Mouse (Mus musculus) bone marrow, adult 2 months (tissue): ENCODE measurements around the gene Vmn2r95.

Experiments used
- CTCF ChIP-seq: fragments of 200-500 bp; IDR thresholded peaks from 2 replicates; pipeline ENCODE4 v1.5.1; 2011; ENCODE audit warnings: low read length, control low read depth; ENCODE audit not compliant: control insufficient read depth, insufficient read depth
- POLR2A ChIP-seq: fragments of 200-500 bp; IDR thresholded peaks from 2 replicates; pipeline ENCODE4 v1.6.1; 2011; ENCODE audit warnings: low read depth, mild to moderate bottlenecking, control low read depth, low read length, borderline replicate concordance; ENCODE audit not compliant: control insufficient read depth

DNA sequence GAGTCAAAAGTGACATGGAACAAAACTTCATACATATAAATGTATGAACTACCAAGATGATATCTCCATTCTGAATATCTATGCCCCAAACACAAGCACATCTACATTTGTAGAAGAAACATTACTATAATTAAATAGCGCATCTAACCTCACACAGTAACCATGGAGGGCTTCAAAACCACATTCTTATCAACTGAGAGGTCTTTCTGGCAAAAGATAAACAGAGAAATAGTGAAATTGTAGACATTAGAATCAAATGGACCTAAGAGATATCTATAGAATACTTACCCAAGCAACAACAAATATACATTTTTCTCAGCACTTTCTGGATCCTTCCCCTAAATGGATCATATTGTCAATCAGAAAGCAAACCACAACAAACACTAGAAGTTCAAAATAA, 56.0 kb downstream of the Vmn2r95 start:
- TF ChIP-seq POLR2A (no peak), CTCF (no peak)
